24 mouse cellular contexts compared by ENCODE assay signal in the genomic region with DNA sequence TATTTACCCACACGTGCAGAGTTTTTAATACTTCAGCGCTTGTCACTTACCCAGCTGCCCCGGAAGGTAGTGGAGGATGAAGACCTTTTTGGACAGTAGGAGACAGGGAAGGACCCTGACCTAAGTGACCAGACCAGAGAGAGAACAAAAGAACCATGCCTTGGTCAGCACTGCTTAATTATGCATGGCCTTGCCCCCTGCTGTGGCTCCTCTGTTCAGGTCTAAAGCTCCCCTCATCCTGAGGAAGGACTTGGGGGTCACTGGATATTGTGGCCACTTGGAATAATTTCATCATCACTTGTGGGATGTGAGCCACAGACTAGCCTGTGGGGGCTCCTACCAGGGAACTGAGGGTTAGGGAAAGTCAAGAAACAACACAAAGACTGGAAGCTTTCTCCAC.
DNase-seq lines count a peak whose midpoint lies in the region; ATAC-seq and TF ChIP-seq lines count a peak whose summit lies in the region.
"Had no signal": no experiment of that assay in that cellular context is flagged by ENCODE, and none has a peak within 500 bp of the region (broad histone marks: within the 10 kb centered on the region; RNA-seq: fewer than 3 reads in every experiment).

No protein-coding gene starts in this region.

- peaks cover 17% of the 10 kb centered on the region for H3K4me1 ChIP-seq in neural tube, embryonic 15.5 days
- H3K4me1 ChIP-seq in forebrain, embryonic 15.5 days = peaks cover 47% of the 10 kb centered on the region

- H3K4me3 ChIP-seq in neural tube, embryonic 15.5 days (replicated peaks) = no peak overlapping the region
- H3K4me3 ChIP-seq in forebrain, embryonic 15.5 days = no peak overlapping the region
- no peak overlapping the region for H3K4me3 ChIP-seq in gastrocnemius, adult 2 months
- H3K4me3 ChIP-seq: heart, adult 2 months; heart, embryonic 13.5 days; hindbrain, embryonic 13.5 days; left cerebral cortex, adult 2 months had no signal

- H3K9ac ChIP-seq in neural tube, embryonic 15.5 days (replicated peaks) = no peak overlapping the region
- no peak overlapping the region for H3K9ac ChIP-seq in forebrain, embryonic 15.5 days (replicated peaks)
- H3K9ac ChIP-seq: heart, embryonic 13.5 days; hindbrain, embryonic 13.5 days had no signal

- intact Hi-C loops in gastrocnemius, adult 2 months (cut with DNase I) = no loop called here

- peak; percentile 60 for DNase-seq in embryo, embryonic 10 days (ENCODE audit: low spot score)
- no peak for DNase-seq in embryo, embryonic 11 days
- peak; percentile 33 for DNase-seq in neural tube, embryonic 10.5 days (ENCODE audit: extremely low spot score, low spot score)
- peak; percentile 41 for DNase-seq in retina, postnatal 1 day
- no peak for DNase-seq in adrenal gland, postnatal 14 days
- no peak for DNase-seq in gastrocnemius, adult 2 months
- DNase-seq: cerebellum, adult 11-12 months; cerebellum, postnatal 10 days; gastrocnemius, postnatal 36 days; heart, adult 2 months; heart, postnatal 14 days; kidney, adult 2 months; left cerebral cortex, postnatal 4 days; liver; right cerebral cortex, adult 18-20 months; right cerebral cortex, postnatal 4 days; thymus, postnatal 14 days had no signal

- peaks cover 65% of the 10 kb centered on the region for H3K27me3 ChIP-seq in neural tube, embryonic 15.5 days (replicated peaks)
- H3K27me3 ChIP-seq in forebrain, embryonic 15.5 days = no peaks in the 10 kb centered on the region

- no peak for ATAC-seq in neural tube, embryonic 15.5 days (ENCODE audit: low FRiP score)
- no peak for ATAC-seq in forebrain, embryonic 15.5 days (replicated peaks)
- ATAC-seq: inflammation-experienced regulatory T-cells, adult 6 months had no signal

- no peak for TF ChIP-seq CTCF in gastrocnemius, adult 2 months (IDR thresholded peaks at IDR 0.05)

- no peaks in the 10 kb centered on the region for H3K9me3 ChIP-seq in neural tube, embryonic 15.5 days (replicated peaks)
- H3K9me3 ChIP-seq in forebrain, embryonic 15.5 days = no peaks in the 10 kb centered on the region
- H3K9me3 ChIP-seq: heart, embryonic 13.5 days; hindbrain, embryonic 13.5 days had no signal

- H3K27ac ChIP-seq in neural tube, embryonic 15.5 days (replicated peaks) = no peak overlapping the region
- peak overlapping the region; percentile 74; the same call in 1 of the 2 replicates for H3K27ac ChIP-seq in forebrain, embryonic 15.5 days (replicated peaks)
- no peak overlapping the region for H3K27ac ChIP-seq in gastrocnemius, adult 2 months
- H3K27ac ChIP-seq: heart, adult 2 months; heart, embryonic 13.5 days; hindbrain, embryonic 13.5 days; kidney, postnatal 0 days; left cerebral cortex, adult 2 months had no signal

- no peaks in the 10 kb centered on the region for H3K36me3 ChIP-seq in neural tube, embryonic 15.5 days
- H3K36me3 ChIP-seq in forebrain, embryonic 15.5 days = no peaks in the 10 kb centered on the region
- H3K36me3 ChIP-seq: heart, embryonic 13.5 days; hindbrain, embryonic 13.5 days had no signal

- no peak overlapping the region for H3K4me2 ChIP-seq in neural tube, embryonic 15.5 days
- H3K4me2 ChIP-seq in forebrain, embryonic 15.5 days (replicated peaks) = peak overlapping the region; percentile 15; the same call in 1 of the 2 replicates
- H3K4me2 ChIP-seq: heart, embryonic 13.5 days; hindbrain, embryonic 13.5 days had no signal

- 4% methylated on average over 3 of the region's 3 CpGs for WGBS in neural tube, embryonic 15.5 days
- 8% methylated on average over 3 of the region's 3 CpGs for WGBS in forebrain, embryonic 15.5 days

Comparison
In these comparisons a context has a peak if more than half of its experiments do, and no peak if none do; other contexts are left out.
1. DNase-seq: peak in embryo, embryonic 10 days (single experiment), neural tube, embryonic 10.5 days (single experiment) and retina, postnatal 1 day (single experiment); none in embryo, embryonic 11 days (single experiment), adrenal gland, postnatal 14 days (single experiment) and gastrocnemius, adult 2 months (single experiment).